Mouse (Mus musculus) urinary bladder, adult 2 months (tissue): ENCODE data around the gene Hoxb4. TPM values are rescaled to one million over a fixed set of nuclear protein-coding genes. Genes with fewer than 3 reads are reported as not detected.

Experiments
- DNase-seq: peaks from one replicate; pipeline ENCODE4 v3.0.0; 2022; ENCODE audit warnings: low spot score
- polyA plus RNA-seq: library from polyadenylated mRNA; depleted of rRNA; stranded (reverse); fragments of >200 nt; gene quantifications from 2 replicates; pipeline ENCODE4 v1.2.3, GENCODE M21; 2012

Gene Hoxb4
- polyA plus RNA-seq, 1 experiment = 7.6 TPM

- DNase-seq = no peak
These were observed 15.9 kb downstream of the Hoxb4 start for GRCm38 (mm10) chr11:96334002-96334364.

GRCm38 (mm10) chr11:96334998-96335397, 16.9 kb downstream of the Hoxb4 start:
- DNase-seq = no peak

- DNase-seq = no peak
These were observed 18.5 kb downstream of the Hoxb4 start for GRCm38 (mm10) chr11:96336597-96336996.

- no peak for DNase-seq
These were observed 19.0 kb downstream of the Hoxb4 start for GRCm38 (mm10) chr11:96337026-96337425.

GRCm38 (mm10) chr11:96338957-96339855, 21.1 kb downstream of the Hoxb4 start:
- DNase-seq = no peak

GRCm38 (mm10) chr11:96340698-96341365, 22.8 kb downstream of the Hoxb4 start:
- DNase-seq = no peak

- peak; percentile 52 for DNase-seq
These were observed 23.9 kb downstream of the Hoxb4 start for GRCm38 (mm10) chr11:96341701-96342575.

GRCm38 (mm10) chr11:96342576-96342930, 24.5 kb downstream of the Hoxb4 start:
- DNase-seq = no peak

GRCm38 (mm10) chr11:96343206-96343745, 25.2 kb downstream of the Hoxb4 start:
- no peak for DNase-seq

- DNase-seq = no peak
These were observed 26.2 kb downstream of the Hoxb4 start for GRCm38 (mm10) chr11:96344061-96344877.

GRCm38 (mm10) chr11:96344878-96345159, 26.8 kb downstream of the Hoxb4 start:
- DNase-seq = no peak

- no peak for DNase-seq
These were observed 27.3 kb downstream of the Hoxb4 start for GRCm38 (mm10) chr11:96345220-96345892.

- DNase-seq = no peak
These were observed 28.1 kb downstream of the Hoxb4 start for GRCm38 (mm10) chr11:96345893-96346806.

- DNase-seq = no peak
These were observed 29.0 kb downstream of the Hoxb4 start for GRCm38 (mm10) chr11:96346916-96347520.

- no peak for DNase-seq
These were observed 29.6 kb downstream of the Hoxb4 start for GRCm38 (mm10) chr11:96347717-96348116.

- no peak for DNase-seq
These were observed 30.3 kb downstream of the Hoxb4 start for GRCm38 (mm10) chr11:96348141-96348928.

GRCm38 (mm10) chr11:96348988-96349387, 30.9 kb downstream of the Hoxb4 start:
- no peak for DNase-seq
